Mouse (Mus musculus): ENCODE results near the gene Yap1. TPM values are rescaled to one million over a fixed set of nuclear protein-coding genes. Genes with fewer than 3 reads are reported as not detected.
"Not testable (repeated sequence)": the region's sequence is repeated elsewhere in the genome, so short reads cannot be mapped to it uniquely, and the experiment has no call there.

Yap1 gene
- total RNA-seq, 2 experiments from 2014 or later: 0.04 TPM; not detected in 1

- no peak for ATAC-seq (ENCODE audit: poor library complexity, severe bottlenecking)
Measured at GRCm38 (mm10) chr9:7928207-7928793, 76.1 kb downstream of the Yap1 start.

DNA sequence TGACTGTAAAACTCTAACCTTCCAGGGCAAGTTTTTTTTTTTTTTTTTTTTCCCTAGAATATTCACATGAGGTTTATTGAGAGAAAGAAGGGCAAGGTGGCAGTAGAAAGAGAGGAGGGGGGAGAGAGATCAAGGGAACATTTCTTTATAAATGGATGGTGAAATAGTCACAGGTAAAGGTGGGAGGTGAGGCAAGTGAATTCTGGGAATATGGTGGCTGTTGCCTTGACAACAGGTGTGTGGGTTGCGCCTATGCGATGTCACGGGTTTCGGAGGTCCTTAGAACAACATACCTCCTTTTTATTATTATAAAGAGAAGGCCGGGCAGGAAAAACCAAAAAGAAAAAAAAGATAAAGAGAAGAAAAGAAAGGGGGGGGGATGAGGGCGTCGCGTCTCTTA, 89.5 kb downstream of the Yap1 start:
- ATAC-seq (ENCODE audit: poor library complexity, severe bottlenecking): no peak

DNA sequence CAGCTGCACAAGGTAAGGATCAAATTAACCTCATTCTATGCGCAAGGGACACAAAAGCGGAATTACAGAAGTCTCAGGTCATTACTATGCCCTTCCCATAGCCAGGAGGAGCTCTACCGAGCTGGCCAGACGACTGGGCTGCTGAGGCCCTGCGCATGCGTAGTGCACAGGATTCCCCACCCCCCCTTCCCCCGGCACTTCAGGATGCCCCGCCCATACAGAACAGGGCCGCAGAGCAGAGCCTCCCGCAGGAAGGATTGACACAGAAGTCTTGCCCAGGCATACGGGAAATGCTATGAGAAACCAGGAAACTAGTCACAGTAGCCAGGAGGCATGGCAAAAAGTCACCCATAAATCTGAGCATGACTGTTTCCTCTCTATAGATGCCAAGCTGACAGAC, 89.9 kb downstream of the Yap1 start:
- peak; percentile 49 for ATAC-seq (ENCODE audit: poor library complexity, severe bottlenecking)

DNA sequence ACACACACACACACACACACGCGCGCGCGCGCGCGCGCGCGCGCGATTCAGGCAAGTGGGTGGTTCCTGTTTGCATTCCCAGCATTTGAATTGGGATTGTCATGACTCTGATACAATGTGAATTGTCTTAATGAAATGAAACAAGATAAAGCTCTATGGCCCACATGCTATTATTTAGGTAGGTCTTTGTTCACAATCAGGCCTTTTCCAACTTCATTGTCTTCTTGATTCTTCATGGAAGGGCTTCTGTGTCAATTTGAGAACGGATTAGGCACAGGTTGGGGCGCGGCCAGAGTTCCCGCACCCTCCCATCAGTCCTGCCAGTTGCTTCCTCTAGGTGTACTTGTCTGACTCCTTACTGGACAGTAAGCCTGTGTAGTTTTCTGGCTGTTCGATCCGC, 90.4 kb downstream of the Yap1 start:
- ATAC-seq (ENCODE audit: poor library complexity, severe bottlenecking): no peak

DNA sequence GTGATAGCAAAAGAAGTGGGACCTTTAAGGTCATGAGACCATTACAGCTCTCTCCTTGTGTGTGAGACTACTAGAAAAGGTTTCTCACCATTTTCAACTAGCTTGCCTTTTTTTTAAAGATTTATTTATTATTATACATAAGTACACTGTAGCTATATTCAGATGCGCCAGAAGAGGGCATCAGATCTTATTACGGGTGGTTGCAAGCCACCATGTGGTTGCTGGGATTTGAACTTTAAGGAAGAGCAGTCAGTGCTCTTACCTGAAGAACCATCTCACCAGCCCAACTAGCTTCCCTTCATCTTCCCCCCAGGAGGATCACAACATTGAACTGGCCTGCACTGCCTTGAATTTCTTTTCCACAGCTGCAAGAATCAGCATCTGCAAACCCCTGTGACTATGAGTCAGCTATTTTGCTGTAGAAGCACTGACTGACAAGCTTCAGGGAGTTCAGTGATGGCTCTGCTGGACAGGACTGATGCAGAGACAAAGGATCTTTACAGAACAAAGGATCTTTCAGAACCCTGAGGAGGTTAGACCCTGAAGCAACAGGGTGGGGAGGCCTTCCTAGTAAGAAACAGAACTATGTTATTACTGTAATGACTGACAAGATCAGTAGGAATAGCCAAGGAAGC, 96.9 kb downstream of the Yap1 start:
- no peak for ATAC-seq (ENCODE audit: poor library complexity, severe bottlenecking)

- no peak for ATAC-seq (ENCODE audit: poor library complexity, severe bottlenecking)
Measured at GRCm38 (mm10) chr9:7906564-7906963, 97.8 kb downstream of the Yap1 start.

DNA sequence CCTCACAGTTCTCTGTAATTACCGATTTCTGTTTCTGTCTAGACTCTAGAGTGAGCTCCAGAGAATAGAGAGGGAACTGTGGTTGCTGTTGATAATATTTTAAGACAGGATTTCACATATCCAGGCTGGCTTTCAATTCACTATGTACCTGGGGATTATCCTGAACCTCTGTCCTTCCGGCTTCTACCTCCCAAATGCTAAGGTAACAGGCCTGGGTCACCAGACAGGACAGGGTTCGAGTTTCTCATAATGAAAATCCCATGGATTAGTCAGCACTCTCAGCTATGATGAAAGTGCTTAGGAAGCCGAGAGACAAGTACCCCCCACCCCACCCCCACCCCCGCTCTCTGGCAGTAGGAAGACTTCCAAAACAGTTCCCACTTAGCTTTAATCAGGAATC, 100.6 kb downstream of the Yap1 start:
- no peak for ATAC-seq (ENCODE audit: poor library complexity, severe bottlenecking)

DNA sequence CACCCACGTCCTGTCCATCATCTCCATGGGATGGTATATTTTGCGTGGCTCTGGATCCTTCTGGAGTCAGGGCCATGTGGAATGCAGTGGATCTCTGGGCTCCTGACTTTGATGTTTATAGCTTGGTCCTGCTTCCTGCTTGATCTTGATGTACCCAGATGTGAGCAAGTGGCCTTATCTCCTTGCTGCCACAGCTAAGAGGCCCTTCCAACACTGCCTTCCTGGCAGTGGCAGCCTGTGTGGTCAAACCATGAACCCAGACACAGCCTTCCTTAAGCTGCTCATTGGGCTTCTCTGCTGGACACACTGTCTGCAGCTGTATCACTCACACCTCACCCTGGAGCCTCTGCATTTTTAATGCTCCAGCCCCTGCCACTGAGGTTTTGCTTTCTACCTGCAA, 101.1 kb downstream of the Yap1 start:
- no peak for ATAC-seq (ENCODE audit: poor library complexity, severe bottlenecking)

DNA sequence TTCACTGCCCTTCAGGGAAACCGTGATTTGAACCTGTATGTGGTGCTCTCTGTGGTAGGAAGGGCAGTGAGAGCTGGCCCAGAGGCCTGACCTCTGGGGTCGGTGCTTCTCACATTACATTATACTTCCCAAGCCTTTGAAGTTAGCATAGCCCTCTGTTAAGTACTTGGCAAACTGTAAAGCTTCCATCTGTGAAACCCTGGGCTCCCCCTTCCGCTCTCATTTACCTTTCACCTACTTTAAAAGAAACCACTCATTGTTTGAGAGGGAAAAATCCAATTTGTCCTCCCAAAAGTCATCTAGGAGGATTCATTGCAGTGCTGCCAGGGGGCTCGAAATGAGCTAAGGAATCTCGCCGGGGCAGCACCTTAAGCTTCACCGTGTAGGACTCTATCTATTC, 102.1 kb downstream of the Yap1 start:
- no peak for ATAC-seq (ENCODE audit: poor library complexity, severe bottlenecking)

GRCm38 (mm10) chr9:7900965-7901364, 103.4 kb downstream of the Yap1 start:
- no peak for ATAC-seq (ENCODE audit: poor library complexity, severe bottlenecking)

GRCm38 (mm10) chr9:7897502-7897901, 106.9 kb downstream of the Yap1 start:
- ATAC-seq (ENCODE audit: poor library complexity, severe bottlenecking): peak; percentile 99

- ATAC-seq (ENCODE audit: poor library complexity, severe bottlenecking): not testable (repeated sequence)
Measured at GRCm38 (mm10) chr9:7891796-7892195, 112.6 kb downstream of the Yap1 start.

DNA sequence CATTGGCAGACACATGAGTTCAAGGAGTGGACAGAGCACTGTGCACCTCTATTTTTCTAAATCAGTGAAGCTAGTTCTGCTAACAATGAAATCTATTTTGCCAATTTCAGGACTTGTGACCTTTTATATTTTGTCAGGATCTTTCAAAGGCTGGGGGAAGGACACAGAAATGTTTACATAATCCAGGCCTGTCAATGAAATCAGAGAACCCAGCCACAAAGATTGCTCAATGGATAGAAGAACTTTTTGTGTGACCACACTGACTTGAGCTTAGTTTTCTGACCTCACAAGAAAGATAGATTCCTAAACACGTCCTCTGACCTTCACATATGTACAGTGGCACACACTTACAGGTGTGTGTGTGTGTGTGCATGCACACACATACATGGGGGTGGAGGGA, 113.2 kb downstream of the Yap1 start:
- ATAC-seq (ENCODE audit: poor library complexity, severe bottlenecking): peak; percentile 80

- ATAC-seq (ENCODE audit: poor library complexity, severe bottlenecking): no peak
Measured at GRCm38 (mm10) chr9:7884346-7884745, 120.0 kb downstream of the Yap1 start.

- no peak for ATAC-seq (ENCODE audit: poor library complexity, severe bottlenecking)
Measured at GRCm38 (mm10) chr9:7882304-7882865, 122.0 kb downstream of the Yap1 start.

Other genes with a start within 250 kb of the Yap1 start
- 113 and 117 TPM in 2 replicates for gene Tmem123, start 240.6 kb downstream of the Yap1 start, total RNA-seq (2015)
- gene Tmem123, start 240.6 kb downstream of the Yap1 start, total RNA-seq (2017): 114 and 121 TPM in 2 replicates
- 28.5 and 29.5 TPM in 2 replicates for gene Birc2, start 167.5 kb downstream of the Yap1 start, total RNA-seq (2015)
- 37.3 TPM in 2 replicates for gene Birc2, start 167.5 kb downstream of the Yap1 start, total RNA-seq (2017)
- gene Birc3, start 131.4 kb downstream of the Yap1 start, total RNA-seq (2015): 84.4 and 87.7 TPM in 2 replicates
- gene Birc3, start 131.4 kb downstream of the Yap1 start, total RNA-seq (2017): 128 TPM in 2 replicates
- not detected in 2 replicates for gene Cfap300, start 38.2 kb upstream of the Yap1 start, total RNA-seq (2015)
- gene Cfap300, start 38.2 kb upstream of the Yap1 start, total RNA-seq (2017): not detected in 2 replicates
- gene Cep126, start 129.7 kb upstream of the Yap1 start, total RNA-seq (2015): not detected in 2 replicates
- not detected in 2 replicates for gene Cep126, start 129.7 kb upstream of the Yap1 start, total RNA-seq (2017)

Measured in megakaryocyte, adult 5-6 weeks (primary cell).